Mouse (Mus musculus): ENCODE measurements around the gene Ptprs. TPM values are rescaled to one million over a fixed set of nuclear protein-coding genes. Genes with fewer than 3 reads are reported as not detected.

The Ptprs gene
- 112 and 178 TPM in 2 replicates for polyA plus RNA-seq (2012; rRNA removed; ENCODE audit: low replicate concordance)

DNA sequence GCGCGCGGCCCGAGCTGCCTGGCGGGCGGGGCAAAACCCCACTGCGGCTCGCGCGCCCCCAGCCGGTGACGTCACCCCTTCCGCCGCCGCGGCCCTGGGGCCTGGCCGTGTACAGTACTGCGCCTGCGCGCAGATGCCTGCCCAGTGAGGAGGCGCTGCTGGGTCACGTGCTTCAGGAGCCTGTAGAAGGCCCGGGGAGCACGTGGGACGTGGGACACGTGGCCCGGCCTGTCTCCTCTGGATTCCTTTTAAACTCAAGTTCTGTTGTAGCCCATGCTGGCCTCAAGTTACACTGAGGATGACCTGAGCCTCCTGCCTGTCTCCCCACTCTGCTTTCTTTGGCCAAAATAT is at the start of gene Ptprs:
Ptprs (minus strand) TSS at position 82 of the 351 bp plus-strand sequence.

DNA sequence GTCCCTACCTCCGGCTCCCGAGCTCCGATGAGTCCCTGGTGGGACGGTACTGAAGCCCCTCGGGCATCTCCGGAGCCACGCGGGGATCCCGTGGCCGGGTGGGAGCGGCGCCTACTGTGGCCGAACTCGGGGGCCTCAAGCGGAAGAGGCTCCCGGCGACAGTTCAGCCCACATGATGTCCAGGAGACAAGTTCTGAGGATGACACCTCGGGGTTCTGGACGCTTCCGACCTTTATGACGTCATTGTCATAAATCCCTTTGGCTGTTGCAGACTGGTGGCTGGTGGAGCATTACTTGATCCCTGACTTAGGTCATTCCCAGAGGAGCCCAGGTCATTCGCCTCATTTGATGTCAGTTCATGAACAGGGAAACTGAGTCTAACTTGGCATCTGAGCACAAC is 36.0 kb upstream of the Ptprs start, which contains the start of gene Znrf4:
Znrf4 (minus strand) TSS at position 122 of the 400 bp plus-strand sequence.

Other genes with a start within 250 kb of the Ptprs start
- 41.0 and 54.6 TPM in 2 replicates for gene Fem1a, start 219.7 kb downstream of the Ptprs start, polyA plus RNA-seq (2012; rRNA removed; ENCODE audit: low replicate concordance)
- 27.3 and 29.4 TPM in 2 replicates for gene Ticam1, start 199.7 kb downstream of the Ptprs start, polyA plus RNA-seq (2012; rRNA removed; ENCODE audit: low replicate concordance)
- 36.1 and 37.7 TPM in 2 replicates for gene Plin3, start 183.6 kb downstream of the Ptprs start, polyA plus RNA-seq (2012; rRNA removed; ENCODE audit: low replicate concordance)
- not detected in 2 replicates for gene Arrdc5, start 176.2 kb downstream of the Ptprs start, polyA plus RNA-seq (2012; rRNA removed; ENCODE audit: low replicate concordance)
- gene Uhrf1, start 173.2 kb downstream of the Ptprs start, polyA plus RNA-seq (2012; rRNA removed; ENCODE audit: low replicate concordance), result 5.2 and 8.0 TPM in 2 replicates
- 33.9 and 65.2 TPM in 2 replicates for gene Kdm4b, start 150.4 kb downstream of the Ptprs start, polyA plus RNA-seq (2012; rRNA removed; ENCODE audit: low replicate concordance)
- 0.10 TPM in 1 of 2 replicates, not detected in the other for gene Znrf4, start 35.9 kb upstream of the Ptprs start, polyA plus RNA-seq (2012; rRNA removed; ENCODE audit: low replicate concordance)
- gene Gm20219, start 77.9 kb upstream of the Ptprs start, polyA plus RNA-seq (2012; rRNA removed; ENCODE audit: low replicate concordance), result 13.3 and 17.3 TPM in 2 replicates
- 56.0 and 97.0 TPM in 2 replicates for gene Safb2, start 108.1 kb upstream of the Ptprs start, polyA plus RNA-seq (2012; rRNA removed; ENCODE audit: low replicate concordance)
- gene Safb, start 108.3 kb upstream of the Ptprs start, polyA plus RNA-seq (2012; rRNA removed; ENCODE audit: low replicate concordance), result 42.7 and 81.7 TPM in 2 replicates
- 140 and 142 TPM in 2 replicates for gene 2410015M20Rik, start 133.3 kb upstream of the Ptprs start, polyA plus RNA-seq (2012; rRNA removed; ENCODE audit: low replicate concordance)
- gene Rpl36, start 136.9 kb upstream of the Ptprs start, polyA plus RNA-seq (2012; rRNA removed; ENCODE audit: low replicate concordance), result 1,962 and 4,053 TPM in 2 replicates
- gene Lonp1, start 150.4 kb upstream of the Ptprs start, polyA plus RNA-seq (2012; rRNA removed; ENCODE audit: low replicate concordance), result 76.8 and 87.4 TPM in 2 replicates
- 0.31 and 0.63 TPM in 2 replicates for gene Catsperd, start 151.7 kb upstream of the Ptprs start, polyA plus RNA-seq (2012; rRNA removed; ENCODE audit: low replicate concordance)
- gene Ranbp3, start 196.8 kb upstream of the Ptprs start, polyA plus RNA-seq (2012; rRNA removed; ENCODE audit: low replicate concordance), result 68.1 and 99.5 TPM in 2 replicates
- gene Ndufa11, start 241.3 kb upstream of the Ptprs start, polyA plus RNA-seq (2012; rRNA removed; ENCODE audit: low replicate concordance), result 689 and 708 TPM in 2 replicates
- gene Vmac, start 241.5 kb upstream of the Ptprs start, polyA plus RNA-seq (2012; rRNA removed; ENCODE audit: low replicate concordance), result 27.7 and 47.7 TPM in 2 replicates

All from mammary gland, adult 2 months (tissue).